Mouse (Mus musculus) stomach, embryonic 16.5 days (tissue): Measurements from ENCODE around the gene Hapln1. TPM values are rescaled to one million over a fixed set of nuclear protein-coding genes. Genes with fewer than 3 reads are reported as not detected.

Source experiments
- ATAC-seq: fragments of 200-750 bp; cut with Nextera tagmentation; 2 replicates; pipeline ENCODE4 v1.8.0; 2017; ENCODE audit warnings: moderate number of reproducible peaks, moderate TSS enrichment; ENCODE audit not compliant: insufficient read depth, low FRiP score
- H3K27ac ChIP-seq: fragments of 300-500 bp; sonication (generic); 2 replicates; pipeline ENCODE4 v1.5.1; 2014; ENCODE audit warnings: low read length
- H3K27me3 ChIP-seq: fragments of 300-500 bp; sonication (generic); 2 replicates; pipeline ENCODE4 v1.6.1; 2014; ENCODE audit warnings: low read length, control low read depth, mixed read lengths; ENCODE audit not compliant: control insufficient read depth, insufficient read depth
- H3K36me3 ChIP-seq: fragments of 300-500 bp; sonication (generic); 2 replicates; pipeline ENCODE4 v1.6.1; 2014; ENCODE audit warnings: low read length; ENCODE audit not compliant: control insufficient read depth, insufficient read depth
- H3K4me1 ChIP-seq: fragments of 300-500 bp; sonication (generic); 2 replicates; pipeline ENCODE4 v1.6.1; 2014; ENCODE audit warnings: low read length, control low read depth, mixed read lengths; ENCODE audit not compliant: control insufficient read depth, insufficient read depth
- H3K4me2 ChIP-seq: fragments of 300-500 bp; sonication (generic); 2 replicates; pipeline ENCODE4 v1.6.1; 2014; ENCODE audit warnings: low read depth, low read length, mixed read lengths
- H3K4me3 ChIP-seq: fragments of 300-500 bp; sonication (generic); replicated peaks from 2 replicates; pipeline ENCODE4 v1.5.1; 2014; ENCODE audit warnings: mild to moderate bottlenecking, low read length
- H3K9ac ChIP-seq: fragments of 300-500 bp; sonication (generic); 2 replicates; pipeline ENCODE4 v1.6.1; 2014; ENCODE audit warnings: low read length
- H3K9me3 ChIP-seq: fragments of 300-500 bp; sonication (generic); replicated peaks from 2 replicates; pipeline ENCODE4 v1.6.1; 2016; ENCODE audit warnings: low read length, control low read depth; ENCODE audit not compliant: control insufficient read depth
- WGBS: fragments of 180-500 bp; shearing (Covaris S2); extraction: QIAGEN DNeasy Blood & Tissue Kit; methylation state at CpG from one replicate; pipeline ENCODE4 v1.1.7; 2014; 5-methylcytosine and 5-hydroxymethylcytosine counted together
- polyA plus RNA-seq: library from polyadenylated mRNA; unstranded; fragments of >200 nt; fragmentation: Nextera tagmentation; extraction: Ambion mirVana; gene quantifications from 2 replicates; pipeline ENCODE4 v1.2.1, GENCODE M21; 2015

Gene Hapln1
- 3.8 and 5.4 TPM in 2 replicates for polyA plus RNA-seq

- Histone ChIP-seq H3K9ac (peak within 1 kb of the TSS; percentile 77), H3K4me3 (peak within 1 kb of the TSS; percentile 62), H3K36me3 (no peaks in the 10 kb centered on the region), H3K27ac (no peak within 1 kb of the TSS), H3K4me1 (no peaks in the 10 kb centered on the region; the same call in 1 of the 2 replicates), H3K27me3 (no peaks in the 10 kb centered on the region), H3K4me2 (peak within 1 kb of the TSS; percentile 88), H3K9me3 (no peaks in the 10 kb centered on the region)
- under 1% methylated on average over 29 of the region's 29 CpGs for WGBS
- peak; percentile 81 for ATAC-seq
Measured at GRCm38 (mm10) chr13:89539205-89539886, at the start of gene Hapln1. Gene Hapln1 (plus strand): TSS chr13:89539796.

- H3K36me3 ChIP-seq = no peaks in the 10 kb centered on the region
- no peaks in the 10 kb centered on the region for H3K4me1 ChIP-seq
- no peak for ATAC-seq
- H3K27me3 ChIP-seq = no peaks in the 10 kb centered on the region
- no peak overlapping the region for H3K4me3 ChIP-seq
- H3K9me3 ChIP-seq = no peaks in the 10 kb centered on the region
- no peak overlapping the region for H3K9ac ChIP-seq
- no peak overlapping the region for H3K27ac ChIP-seq
- H3K4me2 ChIP-seq = no peak overlapping the region
Measured at GRCm38 (mm10) chr13:89493169-89493568, 46.4 kb upstream of the Hapln1 start.

GRCm38 (mm10) chr13:89493678-89494077 is 45.9 kb upstream of the Hapln1 start:
- ATAC-seq = no peak
- H3K27ac ChIP-seq = no peak overlapping the region
- whole genome bisulfite sequencing = 64% methylated on average over 6 of the region's 6 CpGs
- H3K36me3 ChIP-seq = no peaks in the 10 kb centered on the region
- H3K27me3 ChIP-seq = no peaks in the 10 kb centered on the region
- no peak overlapping the region for H3K9ac ChIP-seq
- H3K4me2 ChIP-seq = no peak overlapping the region
- no peaks in the 10 kb centered on the region for H3K9me3 ChIP-seq
- H3K4me1 ChIP-seq = no peaks in the 10 kb centered on the region
- no peak overlapping the region for H3K4me3 ChIP-seq

GRCm38 (mm10) chr13:89496569-89496968 is 43.0 kb upstream of the Hapln1 start:
- no peak for ATAC-seq
- Histone ChIP-seq H3K27ac (no peak overlapping the region), H3K4me2 (no peak overlapping the region), H3K9me3 (no peaks in the 10 kb centered on the region), H3K9ac (no peak overlapping the region), H3K27me3 (no peaks in the 10 kb centered on the region), H3K4me1 (no peaks in the 10 kb centered on the region), H3K4me3 (no peak overlapping the region), H3K36me3 (no peaks in the 10 kb centered on the region)
- 70% methylated on average over 2 of the region's 2 CpGs for WGBS

- H3K9me3 ChIP-seq = no peaks in the 10 kb centered on the region
- no peaks in the 10 kb centered on the region for H3K4me1 ChIP-seq
- WGBS = 39% methylated on average over 1 of the region's 1 CpGs
- no peak overlapping the region for H3K4me2 ChIP-seq
- H3K4me3 ChIP-seq = no peak overlapping the region
- no peak for ATAC-seq
- no peaks in the 10 kb centered on the region for H3K36me3 ChIP-seq
- H3K27ac ChIP-seq = no peak overlapping the region
- no peak overlapping the region for H3K9ac ChIP-seq
- H3K27me3 ChIP-seq = no peaks in the 10 kb centered on the region
Measured at GRCm38 (mm10) chr13:89499419-89499818, 40.2 kb upstream of the Hapln1 start.

GRCm38 (mm10) chr13:89521507-89521908 is 18.1 kb upstream of the Hapln1 start:
- no peaks in the 10 kb centered on the region for H3K9me3 ChIP-seq
- no peaks in the 10 kb centered on the region for H3K27me3 ChIP-seq
- ATAC-seq = no peak

GRCm38 (mm10) chr13:89528716-89529115 is 10.9 kb upstream of the Hapln1 start:
- no peaks in the 10 kb centered on the region for H3K4me1 ChIP-seq
- H3K4me3 ChIP-seq = no peak overlapping the region
- H3K27ac ChIP-seq = no peak overlapping the region
- no peak overlapping the region for H3K9ac ChIP-seq
- no peaks in the 10 kb centered on the region for H3K9me3 ChIP-seq
- H3K27me3 ChIP-seq = no peaks in the 10 kb centered on the region
- WGBS = 39% methylated on average over 1 of the region's 1 CpGs
- H3K4me2 ChIP-seq = no peak overlapping the region
- no peaks in the 10 kb centered on the region for H3K36me3 ChIP-seq
- no peak for ATAC-seq

More at GRCm38 (mm10) chr13:89521507-89521908, 18.1 kb upstream of the Hapln1 start:
- no peaks in the 10 kb centered on the region for H3K4me1 ChIP-seq
- no peak overlapping the region for H3K4me2 ChIP-seq
- no peaks in the 10 kb centered on the region for H3K36me3 ChIP-seq
- no peak overlapping the region for H3K9ac ChIP-seq
- no peak overlapping the region for H3K4me3 ChIP-seq
- H3K27ac ChIP-seq = no peak overlapping the region

GRCm38 (mm10) chr13:89530386-89530785 is 9.2 kb upstream of the Hapln1 start:
- H3K4me1 ChIP-seq = no peaks in the 10 kb centered on the region

GRCm38 (mm10) chr13:89539887-89540264 is 280 bp downstream of the Hapln1 start:
- no peak overlapping the region; the same call in 1 of the 2 replicates for H3K9ac ChIP-seq

More at GRCm38 (mm10) chr13:89530386-89530785, 9.2 kb upstream of the Hapln1 start:
- Histone ChIP-seq H3K27ac (no peak overlapping the region), H3K27me3 (no peaks in the 10 kb centered on the region), H3K9me3 (no peaks in the 10 kb centered on the region), H3K4me2 (no peak overlapping the region), H3K36me3 (no peaks in the 10 kb centered on the region), H3K4me3 (no peak overlapping the region), H3K9ac (no peak overlapping the region)
- 89% methylated on average over 2 of the region's 2 CpGs for WGBS
- no peak for ATAC-seq

More at GRCm38 (mm10) chr13:89539887-89540264, 280 bp downstream of the Hapln1 start:
- ATAC-seq = peak; percentile 41; the same call in 1 of the 2 replicates
- H3K27ac ChIP-seq = no peak overlapping the region
- H3K4me1 ChIP-seq = no peaks in the 10 kb centered on the region; the same call in 1 of the 2 replicates
- peak overlapping the region; percentile 62 for H3K4me3 ChIP-seq
- H3K27me3 ChIP-seq = no peaks in the 10 kb centered on the region
- H3K4me2 ChIP-seq = peak overlapping the region; percentile 88
- no peaks in the 10 kb centered on the region for H3K9me3 ChIP-seq
- H3K36me3 ChIP-seq = no peaks in the 10 kb centered on the region
- WGBS = 27% methylated on average over 11 of the region's 11 CpGs
